Mouse (Mus musculus) liver, embryonic 13.5 days (tissue): ENCODE data around the gene Vgll4. TPM values are rescaled to one million over a fixed set of nuclear protein-coding genes. Genes with fewer than 3 reads are reported as not detected.

Experiments used
- ATAC-seq: fragments of 200-750 bp; cut with Nextera tagmentation; 2 replicates; pipeline ENCODE4 v1.8.0; 2017; ENCODE audit warnings: low read depth, mild to moderate bottlenecking, moderate number of reproducible peaks, moderate library complexity
- DNase-seq: peaks from one replicate; pipeline ENCODE4 v3.0.0; 2022
- H3K27ac ChIP-seq: fragments of 300-500 bp; sonication (generic); 2 replicates; pipeline ENCODE4 v1.5.1; 2015; ENCODE audit warnings: moderate library complexity, mild to moderate bottlenecking, inconsistent platforms
- H3K27me3 ChIP-seq: fragments of 300-500 bp; sonication (generic); 2 replicates; pipeline ENCODE4 v1.6.1; 2015; ENCODE audit warnings: mild to moderate bottlenecking, inconsistent platforms
- H3K36me3 ChIP-seq: fragments of 300-500 bp; sonication (generic); 2 replicates; pipeline ENCODE4 v1.6.1; 2015; ENCODE audit warnings: mild to moderate bottlenecking, inconsistent platforms
- H3K4me1 ChIP-seq: fragments of 300-500 bp; sonication (generic); replicated peaks from 2 replicates; pipeline ENCODE4 v1.6.1; 2015; ENCODE audit warnings: inconsistent platforms
- H3K4me2 ChIP-seq: fragments of 300-500 bp; sonication (generic); 2 replicates; pipeline ENCODE4 v1.6.1; 2015; ENCODE audit warnings: inconsistent platforms, mild to moderate bottlenecking, moderate library complexity
- H3K4me3 ChIP-seq: fragments of 300-500 bp; sonication (generic); replicated peaks from 2 replicates; pipeline ENCODE4 v1.5.1; 2015; ENCODE audit warnings: mild to moderate bottlenecking, inconsistent platforms
- H3K9ac ChIP-seq: fragments of 300-500 bp; sonication (generic); 2 replicates; pipeline ENCODE4 v1.6.1; 2015; ENCODE audit warnings: mild to moderate bottlenecking, inconsistent platforms
- H3K9me3 ChIP-seq: fragments of 300-500 bp; sonication (generic); replicated peaks from 2 replicates; pipeline ENCODE4 v1.6.1; 2016; ENCODE audit warnings: inconsistent platforms
- WGBS: fragments of 180-500 bp; shearing (Covaris S2); methylation state at CpG from one replicate; pipeline ENCODE4 v1.1.7; 2015; ENCODE audit not compliant: insufficient replicate concordance; 5-methylcytosine and 5-hydroxymethylcytosine counted together
- polyA plus RNA-seq: library from polyadenylated mRNA; unstranded; fragments of >200 nt; fragmentation: Nextera tagmentation; extraction: Ambion mirVana; gene quantifications from 2 replicates; pipeline ENCODE4 v1.2.1, GENCODE M21; 2015

Vgll4 gene
- polyA plus RNA-seq, 1 experiment from 2014 or later, result 13.9 TPM

- peak overlapping the region; percentile 36 for H3K4me3 ChIP-seq
- ATAC-seq, result peak; percentile 92
Measured at GRCm38 (mm10) chr6:114901321-114901824, 68.4 kb downstream of the Vgll4 start.

GRCm38 (mm10) chr6:114900194-114900593 is 69.6 kb downstream of the Vgll4 start:
- H3K27me3 ChIP-seq, result no peaks in the 10 kb centered on the region
- peak overlapping the region; percentile 90 for H3K27ac ChIP-seq
- peak overlapping the region; percentile 69; the same call in 1 of the 2 replicates for H3K9ac ChIP-seq
- WGBS, result 69% methylated on average over 10 of the region's 10 CpGs
- DNase-seq (no peak), ATAC-seq (no peak)
- no peaks in the 10 kb centered on the region for H3K9me3 ChIP-seq
- H3K4me2 ChIP-seq, result peak overlapping the region; percentile 68
- no peak overlapping the region for H3K4me3 ChIP-seq
- peaks cover 7% of the 10 kb centered on the region; the same call in 1 of the 2 replicates for H3K36me3 ChIP-seq
- peaks cover 86% of the 10 kb centered on the region for H3K4me1 ChIP-seq

More at GRCm38 (mm10) chr6:114901321-114901824, 68.4 kb downstream of the Vgll4 start:
- WGBS, result 7% methylated on average over 12 of the region's 12 CpGs
- Histone ChIP-seq H3K4me2 (peak overlapping the region; percentile 68), H3K9me3 (no peaks in the 10 kb centered on the region), H3K36me3 (0 out of 2 replicates have a peak, but pooled peaks cover 2% of the 10 kb centered on the region), H3K9ac (peak overlapping the region; percentile 69), H3K4me1 (peaks cover 88% of the 10 kb centered on the region), H3K27ac (peak overlapping the region; percentile 90), H3K27me3 (no peaks in the 10 kb centered on the region)
- peak; percentile 66 for DNase-seq

DNA sequence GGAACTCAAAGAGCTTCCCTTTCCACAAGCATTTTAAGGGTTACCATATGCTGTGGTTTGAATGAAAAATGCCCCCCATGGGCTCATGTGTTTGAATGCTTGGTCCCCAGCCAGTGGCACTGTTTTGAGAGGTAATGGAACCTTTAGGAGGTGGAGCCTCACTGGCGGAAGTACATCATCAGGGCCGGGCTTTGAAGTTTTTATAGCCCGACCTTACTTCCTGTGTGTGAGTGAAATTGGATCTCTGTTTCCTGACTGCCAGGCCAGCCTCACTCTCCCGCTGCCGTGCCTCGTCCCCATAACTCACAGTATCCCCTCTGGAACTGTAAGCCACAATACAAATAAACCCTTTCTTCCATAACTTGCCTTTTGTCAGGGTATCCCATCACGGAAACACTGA is 70.1 kb downstream of the Vgll4 start:
- Histone ChIP-seq H3K9ac (peak overlapping the region; percentile 69; the same call in 1 of the 2 replicates), H3K9me3 (no peaks in the 10 kb centered on the region), H3K4me2 (peak overlapping the region; percentile 68), H3K4me3 (no peak overlapping the region), H3K4me1 (peaks cover 85% of the 10 kb centered on the region), H3K36me3 (peaks cover 8% of the 10 kb centered on the region; the same call in 1 of the 2 replicates), H3K27me3 (no peaks in the 10 kb centered on the region), H3K27ac (peak overlapping the region; percentile 90)
- ATAC-seq (no peak), DNase-seq (no peak)
- 41% methylated on average over 7 of the region's 7 CpGs for WGBS

DNA sequence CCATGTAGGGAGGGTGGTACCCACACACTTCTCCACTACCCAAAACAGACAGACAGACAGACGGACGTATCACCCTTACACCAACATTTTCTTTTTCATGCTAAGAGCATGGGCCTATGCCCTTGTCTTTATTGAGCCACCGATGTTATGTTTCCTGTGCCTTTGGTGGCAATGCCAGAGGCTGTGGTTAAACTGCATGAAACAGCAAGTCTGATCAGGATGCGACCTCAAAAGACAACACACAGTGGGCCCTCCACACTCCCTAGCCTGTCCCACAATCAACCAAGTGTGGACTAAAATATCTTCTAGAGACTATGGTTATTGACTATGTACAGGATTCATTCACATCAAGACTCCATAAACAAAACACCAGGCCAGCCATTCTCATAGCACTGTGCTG is 70.8 kb downstream of the Vgll4 start:
- H3K4me2 ChIP-seq, result no peak overlapping the region
- no peak overlapping the region for H3K4me3 ChIP-seq
- WGBS, result 43% methylated on average over 4 of the region's 4 CpGs
- DNase-seq (no peak), ATAC-seq (no peak)
- no peaks in the 10 kb centered on the region for H3K27me3 ChIP-seq
- H3K9ac ChIP-seq, result no peak overlapping the region
- H3K9me3 ChIP-seq, result no peaks in the 10 kb centered on the region
- peaks cover 85% of the 10 kb centered on the region for H3K4me1 ChIP-seq
- H3K36me3 ChIP-seq, result peaks cover 8% of the 10 kb centered on the region; the same call in 1 of the 2 replicates
- peak overlapping the region; percentile 90; the same call in 1 of the 2 replicates for H3K27ac ChIP-seq

- Histone ChIP-seq H3K4me2 (no peak overlapping the region), H3K9ac (no peak overlapping the region), H3K4me3 (no peak overlapping the region), H3K27me3 (no peaks in the 10 kb centered on the region), H3K9me3 (no peaks in the 10 kb centered on the region), H3K27ac (no peak overlapping the region), H3K4me1 (peaks cover 81% of the 10 kb centered on the region), H3K36me3 (peaks cover 8% of the 10 kb centered on the region; the same call in 1 of the 2 replicates)
- no peak for ATAC-seq
- 80% methylated on average over 2 of the region's 2 CpGs for WGBS
- no peak for DNase-seq
Measured at GRCm38 (mm10) chr6:114896281-114896680, 73.5 kb downstream of the Vgll4 start.

DNA sequence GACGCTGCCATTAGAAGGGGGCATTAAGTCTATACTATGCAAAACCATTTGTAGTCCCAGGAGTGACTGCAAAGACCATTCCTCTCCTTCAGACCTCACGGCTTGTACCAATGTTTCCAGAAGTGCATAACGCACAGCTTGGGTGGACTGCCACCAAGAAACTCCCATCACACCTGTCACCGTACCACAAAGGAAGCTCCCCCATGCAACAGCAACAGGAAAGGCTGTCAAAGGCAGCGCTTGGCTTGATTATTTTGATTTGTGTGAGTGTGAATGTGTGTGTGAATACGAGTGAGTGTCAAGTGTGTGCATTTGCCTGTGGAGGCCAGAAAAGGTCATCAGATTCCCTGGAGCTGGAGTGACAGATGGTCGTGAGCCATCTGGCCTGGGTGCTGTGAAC is 74.6 kb downstream of the Vgll4 start:
- Histone ChIP-seq H3K4me3 (no peak overlapping the region), H3K27me3 (no peaks in the 10 kb centered on the region), H3K4me1 (peaks cover 81% of the 10 kb centered on the region), H3K9ac (no peak overlapping the region), H3K36me3 (peaks cover 10% of the 10 kb centered on the region; the same call in 1 of the 2 replicates), H3K4me2 (no peak overlapping the region), H3K9me3 (no peaks in the 10 kb centered on the region), H3K27ac (no peak overlapping the region)
- ATAC-seq (no peak), DNase-seq (no peak)
- WGBS, result 83% methylated on average over 7 of the region's 7 CpGs

GRCm38 (mm10) chr6:114894548-114895106 is 75.2 kb downstream of the Vgll4 start:
- Histone ChIP-seq H3K27me3 (no peaks in the 10 kb centered on the region), H3K4me1 (peaks cover 77% of the 10 kb centered on the region), H3K36me3 (peaks cover 10% of the 10 kb centered on the region; the same call in 1 of the 2 replicates), H3K4me2 (peak overlapping the region; percentile 40), H3K27ac (peak overlapping the region; percentile 66), H3K4me3 (no peak overlapping the region), H3K9me3 (no peaks in the 10 kb centered on the region), H3K9ac (peak overlapping the region; percentile 1; the same call in 1 of the 2 replicates)
- 34% methylated on average over 4 of the region's 4 CpGs for WGBS
- no peak for DNase-seq
- ATAC-seq, result peak; percentile 40; the same call in 1 of the 2 replicates

- Histone ChIP-seq H3K36me3 (peaks cover 14% of the 10 kb centered on the region; the same call in 1 of the 2 replicates), H3K4me1 (peaks cover 74% of the 10 kb centered on the region), H3K27me3 (no peaks in the 10 kb centered on the region), H3K4me3 (no peak overlapping the region), H3K9ac (0 out of 2 replicates have a peak overlapping the region, but pooled peaks have one; percentile 7), H3K27ac (peak overlapping the region; percentile 66), H3K9me3 (no peaks in the 10 kb centered on the region), H3K4me2 (peak overlapping the region; percentile 40)
- DNase-seq (peak; percentile 48), ATAC-seq (peak; percentile 80)
- 30% methylated on average over 20 of the region's 20 CpGs for WGBS
Measured at GRCm38 (mm10) chr6:114893427-114894209, 76.2 kb downstream of the Vgll4 start.

GRCm38 (mm10) chr6:114892363-114892762 is 77.4 kb downstream of the Vgll4 start:
- Histone ChIP-seq H3K27ac (no peak overlapping the region), H3K9me3 (no peaks in the 10 kb centered on the region), H3K9ac (no peak overlapping the region), H3K4me3 (no peak overlapping the region), H3K36me3 (peaks cover 18% of the 10 kb centered on the region; the same call in 1 of the 2 replicates), H3K27me3 (no peaks in the 10 kb centered on the region), H3K4me1 (peaks cover 81% of the 10 kb centered on the region), H3K4me2 (no peak overlapping the region)
- WGBS, result 62% methylated on average over 6 of the region's 6 CpGs
- ATAC-seq (no peak), DNase-seq (no peak)

GRCm38 (mm10) chr6:114891771-114892170 is 78.0 kb downstream of the Vgll4 start:
- no peak overlapping the region for H3K27ac ChIP-seq
- ATAC-seq, result no peak

GRCm38 (mm10) chr6:114891272-114891671 is 78.5 kb downstream of the Vgll4 start:
- no peak overlapping the region for H3K4me2 ChIP-seq
- H3K36me3 ChIP-seq, result peaks cover 18% of the 10 kb centered on the region; the same call in 1 of the 2 replicates
- no peak for ATAC-seq
- no peaks in the 10 kb centered on the region for H3K9me3 ChIP-seq
- H3K27me3 ChIP-seq, result no peaks in the 10 kb centered on the region
- H3K4me1 ChIP-seq, result peaks cover 83% of the 10 kb centered on the region
- DNase-seq, result no peak
- no peak overlapping the region for H3K9ac ChIP-seq
- no peak overlapping the region for H3K27ac ChIP-seq
- no peak overlapping the region for H3K4me3 ChIP-seq
- 92% methylated on average over 12 of the region's 12 CpGs for WGBS

More at GRCm38 (mm10) chr6:114891771-114892170, 78.0 kb downstream of the Vgll4 start:
- H3K9ac ChIP-seq, result no peak overlapping the region
- H3K4me2 ChIP-seq, result no peak overlapping the region
- H3K9me3 ChIP-seq, result no peaks in the 10 kb centered on the region
- no peak overlapping the region for H3K4me3 ChIP-seq
- WGBS, result 68% methylated on average over 12 of the region's 12 CpGs
- no peak for DNase-seq
- peaks cover 18% of the 10 kb centered on the region; the same call in 1 of the 2 replicates for H3K36me3 ChIP-seq
- peaks cover 81% of the 10 kb centered on the region for H3K4me1 ChIP-seq
- H3K27me3 ChIP-seq, result no peaks in the 10 kb centered on the region
